Mouse (Mus musculus): ENCODE results near the gene Arhgef26.

Gene Arhgef26

GRCm38 (mm10) chr3:62382853-62383252 lies 44.7 kb downstream of the Arhgef26 start:
- DNase-seq (ENCODE audit: low spot score in 2 of 2), result no peak

DNA sequence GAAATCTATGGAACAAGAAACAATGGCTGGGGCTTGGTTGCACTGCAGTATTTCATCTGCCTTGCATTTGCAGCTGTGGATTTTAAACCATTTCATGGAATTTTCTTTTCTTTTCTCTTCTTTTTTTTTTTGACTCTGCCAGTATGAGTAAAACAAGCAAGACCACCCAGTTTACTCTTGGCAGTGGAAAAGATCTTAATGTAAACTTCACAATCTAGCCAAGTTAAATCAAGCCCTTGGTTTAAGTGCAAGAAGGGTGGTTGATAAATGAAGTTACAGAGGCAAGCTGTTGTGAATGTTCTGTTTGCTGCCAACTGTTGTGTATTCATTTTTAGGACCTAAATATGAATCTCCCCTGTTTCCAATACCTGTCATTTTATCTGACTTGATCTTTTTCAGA lies 54.5 kb downstream of the Arhgef26 start:
- no peak for DNase-seq (ENCODE audit: low spot score in 2 of 2)

DNA sequence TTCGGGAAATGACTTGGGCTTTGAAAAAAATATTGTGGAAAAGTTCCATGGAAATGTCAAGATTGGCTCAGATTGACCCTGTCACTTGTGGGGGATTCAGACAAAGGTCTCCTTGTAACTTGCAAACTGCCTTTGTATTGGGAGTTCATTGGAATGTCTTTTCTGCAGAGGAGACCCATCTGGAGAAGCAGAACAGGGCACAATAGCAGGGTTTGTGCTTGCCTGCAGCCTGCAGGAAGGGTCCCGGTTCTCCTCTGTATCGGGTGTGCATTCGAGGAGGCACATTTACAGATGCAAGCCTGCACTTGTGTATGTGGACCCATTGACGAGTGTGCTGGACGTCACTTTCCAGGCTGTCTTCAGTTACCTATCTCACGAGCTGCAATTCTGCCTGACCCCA lies 56.1 kb downstream of the Arhgef26 start:
- DNase-seq (ENCODE audit: low spot score in 2 of 2), result no peak

- no peak for DNase-seq (ENCODE audit: low spot score in 2 of 2)
Measured at GRCm38 (mm10) chr3:62395368-62395767, 57.2 kb downstream of the Arhgef26 start.

GRCm38 (mm10) chr3:62396109-62396508 lies 58.0 kb downstream of the Arhgef26 start:
- DNase-seq (ENCODE audit: low spot score in 2 of 2), result no peak

GRCm38 (mm10) chr3:62398094-62398493 lies 60.0 kb downstream of the Arhgef26 start:
- no peak for DNase-seq (ENCODE audit: low spot score in 2 of 2)

- no peak for DNase-seq (ENCODE audit: low spot score in 2 of 2)
Measured at GRCm38 (mm10) chr3:62399826-62400746, 61.9 kb downstream of the Arhgef26 start.

- DNase-seq (ENCODE audit: low spot score in 2 of 2), result no peak
Measured at GRCm38 (mm10) chr3:62402466-62402865, 64.3 kb downstream of the Arhgef26 start.

DNA sequence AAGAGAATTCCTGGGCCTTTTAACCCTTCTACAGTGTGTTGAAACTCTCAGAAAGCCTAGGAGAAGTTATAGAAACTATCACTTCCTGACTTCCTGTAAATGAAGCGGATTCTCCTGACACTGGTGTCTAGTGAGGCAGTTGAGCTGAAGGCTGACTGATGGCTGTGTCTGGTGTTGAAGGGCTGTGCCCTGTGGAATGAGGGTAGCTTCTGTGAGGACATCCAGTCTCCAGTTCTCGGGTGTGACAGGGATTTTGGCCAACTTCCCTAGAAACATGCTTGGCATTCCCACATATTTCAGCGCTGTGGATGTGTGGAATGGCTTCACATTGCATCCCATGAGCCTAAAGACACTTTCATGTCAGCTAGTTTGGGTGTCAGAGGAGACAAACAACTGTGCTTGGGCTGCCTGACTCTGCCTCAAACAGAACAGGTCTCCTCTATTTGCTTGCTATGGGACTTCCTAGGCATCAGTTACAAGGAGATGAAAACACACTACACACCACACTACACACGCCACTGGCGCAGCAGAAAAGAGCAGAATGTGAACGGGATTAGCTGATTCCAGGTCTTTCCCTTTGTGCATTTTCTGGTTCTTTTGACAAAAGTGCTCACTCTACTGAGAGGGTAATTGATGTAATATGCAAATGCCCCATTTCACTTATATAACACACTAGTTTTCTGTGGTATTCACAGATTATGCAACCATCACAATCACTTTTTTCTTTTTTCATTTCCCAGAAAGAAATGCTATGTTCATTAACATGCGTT lies 66.5 kb downstream of the Arhgef26 start:
- no peak for DNase-seq (ENCODE audit: low spot score in 2 of 2)

DNA sequence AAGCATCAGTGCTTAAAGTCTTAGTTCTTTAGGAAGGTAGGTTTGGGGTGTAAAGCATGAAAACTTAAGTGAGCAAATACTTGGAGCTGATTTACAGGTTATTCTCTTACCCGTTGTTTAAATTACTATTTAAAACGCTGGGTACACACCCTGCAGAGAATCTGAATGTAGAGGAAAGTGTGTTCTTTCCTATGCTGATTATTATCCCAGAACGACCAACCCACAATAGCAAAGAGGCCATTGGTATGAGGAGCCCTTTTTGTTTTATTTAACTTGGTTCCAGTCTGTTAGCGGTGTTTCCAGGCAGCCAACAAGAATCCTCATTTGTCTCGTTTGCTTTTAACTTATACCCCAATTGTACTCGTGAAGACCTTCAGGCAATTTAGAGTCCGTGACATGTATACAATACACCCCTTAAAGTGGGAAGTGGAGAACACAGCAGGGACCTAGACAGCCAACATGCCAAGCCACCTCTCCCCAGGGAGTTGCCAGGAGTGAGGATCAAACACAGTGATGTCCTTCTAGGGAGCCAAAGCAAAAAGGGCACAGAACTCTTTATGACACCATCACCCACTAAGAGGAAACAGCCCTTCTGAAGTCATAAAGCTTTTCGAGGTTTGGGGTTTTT lies 71.5 kb downstream of the Arhgef26 start:
- no peak for DNase-seq (ENCODE audit: low spot score in 2 of 2)

- no peak for DNase-seq (ENCODE audit: low spot score in 2 of 2)
Measured at GRCm38 (mm10) chr3:62410491-62410890, 72.3 kb downstream of the Arhgef26 start.

DNA sequence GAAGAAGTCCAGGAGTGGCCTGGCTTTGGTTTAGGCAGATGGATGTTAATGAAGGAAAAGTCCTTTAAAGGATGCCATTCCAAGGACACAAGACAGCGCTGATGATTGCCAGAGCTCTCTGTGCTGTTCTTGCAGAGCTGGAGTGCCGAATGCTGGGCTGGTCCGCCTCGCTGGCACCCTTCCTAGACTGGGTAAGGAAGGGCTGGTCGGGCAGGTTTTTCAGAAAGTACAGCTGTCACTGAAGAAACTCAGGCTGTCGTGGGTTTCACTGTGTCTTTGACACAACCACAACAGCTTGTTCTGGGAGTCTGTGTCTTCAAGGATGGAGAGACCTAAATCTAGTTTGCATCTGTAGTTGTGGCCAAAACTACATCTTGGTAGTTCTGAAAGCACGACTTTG lies 74.6 kb downstream of the Arhgef26 start:
- peak; percentile 36 to 41 for DNase-seq (ENCODE audit: low spot score in 2 of 2)

DNA sequence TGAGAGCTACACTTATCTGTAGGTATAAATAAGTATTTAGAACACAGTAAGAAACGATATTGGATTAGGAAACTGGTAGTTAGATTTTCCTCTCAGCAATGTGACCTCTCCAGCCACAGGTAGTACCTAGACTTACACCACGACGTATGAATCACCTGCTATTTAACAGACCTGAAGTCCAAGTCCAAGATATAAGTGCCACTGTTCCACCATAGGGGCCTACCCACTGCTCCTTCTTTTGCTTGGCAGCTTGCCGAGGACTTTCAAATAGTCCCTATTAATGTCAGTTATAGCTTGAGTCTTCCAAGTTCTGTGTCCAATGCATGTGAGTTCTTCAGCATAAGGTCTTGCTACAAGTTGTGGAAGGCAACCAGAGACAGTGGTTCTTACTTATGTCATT lies 76.8 kb downstream of the Arhgef26 start:
- DNase-seq (ENCODE audit: low spot score in 2 of 2), result no peak

- DNase-seq (ENCODE audit: low spot score in 2 of 2), result no peak
Measured at GRCm38 (mm10) chr3:62417458-62417857, 79.3 kb downstream of the Arhgef26 start.

DNA sequence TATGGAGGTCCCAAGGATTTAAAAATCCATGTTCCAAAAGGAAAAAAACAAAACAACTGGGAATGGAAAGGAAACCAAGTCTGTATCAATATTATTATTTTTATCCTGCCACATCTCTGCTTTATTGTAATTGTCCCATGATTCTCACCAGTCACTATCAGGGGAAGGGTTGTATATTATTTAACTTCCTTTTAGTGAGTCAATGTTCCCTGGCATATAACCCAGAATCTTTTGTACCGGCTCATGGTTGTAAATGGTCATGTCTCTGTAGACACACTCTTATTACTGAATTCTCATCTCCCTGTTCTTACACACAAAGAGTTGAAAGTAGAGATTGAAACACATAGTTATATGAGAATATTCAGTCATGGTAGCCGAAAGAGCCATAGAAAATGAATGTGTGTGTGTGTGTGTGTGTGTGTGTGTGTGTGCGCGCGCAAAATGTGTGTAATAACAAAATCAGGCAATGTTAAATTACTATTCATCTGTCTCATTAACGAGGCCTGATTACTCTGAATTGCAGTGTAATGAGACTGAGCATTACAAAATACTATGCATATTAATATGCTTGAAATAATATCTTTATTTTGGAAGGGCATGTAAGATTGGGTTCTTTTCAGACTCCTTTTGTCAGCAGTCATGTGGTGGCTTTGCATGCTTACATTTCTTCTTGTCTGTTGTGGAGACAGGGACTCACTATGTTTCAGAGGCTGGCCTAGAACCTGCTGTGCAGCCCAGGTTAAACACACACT lies 80.4 kb downstream of the Arhgef26 start:
- no peak for DNase-seq (ENCODE audit: low spot score in 2 of 2)

DNA sequence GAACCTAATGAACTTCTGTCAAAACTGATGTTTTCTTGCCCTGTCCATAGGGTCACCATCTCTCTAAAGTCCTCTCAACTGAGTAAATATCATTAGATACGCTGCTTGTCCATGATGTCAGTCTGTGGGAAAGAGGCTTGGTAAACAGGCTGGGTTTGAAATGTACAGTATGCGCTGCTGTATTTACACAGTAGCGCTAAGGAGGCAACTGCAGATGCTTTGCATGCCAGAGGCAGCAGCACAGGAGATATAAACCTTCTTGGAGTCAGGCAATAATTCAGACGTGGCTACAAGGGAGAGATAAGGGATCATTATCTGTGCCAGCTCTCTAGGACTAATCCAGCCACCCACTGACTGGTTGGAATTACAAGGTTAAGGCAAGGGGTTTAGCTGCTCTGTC lies 95.5 kb downstream of the Arhgef26 start:
- no peak for DNase-seq (ENCODE audit: low spot score in 2 of 2)

GRCm38 (mm10) chr3:62435923-62436322 lies 97.8 kb downstream of the Arhgef26 start:
- no peak for DNase-seq (ENCODE audit: low spot score in 2 of 2)

GRCm38 (mm10) chr3:62440431-62440969 lies 102.4 kb downstream of the Arhgef26 start:
- no peak for DNase-seq (ENCODE audit: low spot score in 2 of 2)

DNA sequence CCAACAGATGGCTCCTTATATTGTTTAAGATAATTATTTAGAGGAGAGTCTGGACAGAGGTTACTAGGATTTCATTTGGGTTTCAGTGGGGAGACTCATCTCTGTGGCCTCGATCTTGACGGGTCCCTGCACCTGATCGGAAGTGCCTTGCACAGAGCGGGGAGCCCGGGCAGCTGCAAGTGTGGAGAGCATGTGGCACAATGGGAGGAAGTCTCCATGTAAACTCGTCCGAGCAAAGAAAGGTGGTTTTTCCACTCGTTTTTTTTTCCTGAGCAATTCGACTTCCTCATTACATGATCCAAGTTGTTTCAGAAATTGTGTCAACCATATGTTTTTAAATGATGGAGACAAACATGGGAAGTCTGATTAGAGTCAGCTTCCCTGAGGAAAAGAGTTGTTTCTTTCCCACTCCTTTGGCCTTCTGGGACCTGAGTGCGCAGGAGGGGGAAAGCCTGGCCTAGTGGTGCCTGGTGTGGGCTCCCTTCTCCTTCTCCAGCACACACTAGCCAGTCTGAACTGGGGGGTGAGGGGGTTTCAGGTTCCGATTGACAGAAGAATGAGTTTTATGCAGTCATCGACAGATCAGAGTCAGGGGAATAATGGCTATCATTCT lies 105.5 kb downstream of the Arhgef26 start:
- DNase-seq (ENCODE audit: low spot score in 2 of 2), result no peak

GRCm38 (mm10) chr3:62446271-62446670 lies 108.1 kb downstream of the Arhgef26 start:
- no peak for DNase-seq (ENCODE audit: low spot score in 2 of 2)

DNA sequence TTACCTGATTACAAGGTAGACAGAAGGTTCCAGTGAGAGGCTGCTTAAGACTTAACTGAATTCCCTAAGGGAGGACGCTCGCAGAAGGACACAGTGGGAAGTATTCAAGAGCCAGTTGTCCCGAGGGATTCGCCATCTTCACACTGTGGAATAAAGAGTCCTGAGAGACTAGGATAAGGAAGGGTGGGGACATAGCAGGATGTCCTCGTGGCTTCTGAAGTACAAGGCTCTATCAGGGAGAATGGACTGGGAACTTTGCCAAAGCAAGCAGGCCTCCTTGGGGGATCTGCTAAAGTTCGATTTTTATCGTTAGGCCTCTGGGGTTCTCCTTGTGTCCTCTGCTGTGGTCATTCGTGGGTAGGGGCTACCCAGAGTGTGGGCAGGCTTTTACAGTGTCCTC lies 109.0 kb downstream of the Arhgef26 start:
- DNase-seq (ENCODE audit: low spot score in 2 of 2), result no peak

Data from frontal cortex, postnatal 14 days (tissue).